Mouse (Mus musculus) liver, postnatal 0 days (tissue): Measurements from ENCODE around the gene Zfp39. TPM values are rescaled to one million over a fixed set of nuclear protein-coding genes. Genes with fewer than 3 reads are reported as not detected.

Source experiments
- ATAC-seq: fragments of 200-750 bp; cut with Nextera tagmentation; 2 replicates; pipeline ENCODE4 v1.8.0; 2017; ENCODE audit warnings: mild to moderate bottlenecking, moderate library complexity
- DNase-seq: peaks from one replicate; pipeline ENCODE4 v3.0.0-alpha.2; 2016
- H3K27ac ChIP-seq: fragments of 300-500 bp; sonication (generic); 2 replicates; pipeline ENCODE4 v1.5.1; 2014; ENCODE audit warnings: antibody characterized with exemption, moderate library complexity, mild to moderate bottlenecking, low read depth
- H3K27me3 ChIP-seq: fragments of 300-500 bp; sonication (generic); 2 replicates; pipeline ENCODE4 v1.6.1; 2014; ENCODE audit warnings: low read length, control low read depth, mixed read lengths; ENCODE audit not compliant: insufficient read depth
- H3K36me3 ChIP-seq: fragments of 300-500 bp; sonication (generic); replicated peaks from 2 replicates; pipeline ENCODE4 v1.6.1; 2014; ENCODE audit warnings: mild to moderate bottlenecking, control low read depth, low read length, moderate library complexity, mixed read lengths; ENCODE audit not compliant: insufficient read depth
- H3K4me1 ChIP-seq: fragments of 300-500 bp; sonication (generic); 2 replicates; pipeline ENCODE4 v1.6.1; 2014; ENCODE audit warnings: antibody characterized with exemption, mild to moderate bottlenecking, control low read depth; ENCODE audit not compliant: insufficient read depth
- H3K4me2 ChIP-seq: fragments of 300-500 bp; sonication (generic); 2 replicates; pipeline ENCODE4 v1.6.1; 2014; ENCODE audit warnings: low read depth, mild to moderate bottlenecking, low read length, moderate library complexity, mixed read lengths
- H3K4me3 ChIP-seq: fragments of 300-500 bp; sonication (generic); 2 replicates; pipeline ENCODE4 v1.5.1; 2014; ENCODE audit warnings: low read depth, low read length
- H3K9ac ChIP-seq: fragments of 300-500 bp; sonication (generic); replicated peaks from 2 replicates; pipeline ENCODE4 v1.6.1; 2014; ENCODE audit warnings: mild to moderate bottlenecking, moderate library complexity
- H3K9me3 ChIP-seq: fragments of 300-500 bp; sonication (generic); 2 replicates; pipeline ENCODE4 v1.6.1; 2016; ENCODE audit warnings: mild to moderate bottlenecking, control low read depth, low read length, mixed read lengths
- CTCF ChIP-seq: sonication (generic); IDR thresholded peaks from 2 replicates; pipeline ENCODE4 v1.5.1; 2016; ENCODE audit warnings: antibody characterized with exemption, low read depth
- EP300 ChIP-seq: IDR thresholded peaks from 2 replicates; pipeline ENCODE4 v1.6.1; 2016; ENCODE audit warnings: antibody characterized with exemption, low read depth, mild to moderate bottlenecking
- WGBS: fragments of 180-500 bp; shearing (Covaris S2); extraction: QIAGEN DNeasy Blood & Tissue Kit; methylation state at CpG from one replicate; pipeline ENCODE4 v1.1.7; 2014; ENCODE audit not compliant: insufficient replicate concordance; 5-methylcytosine and 5-hydroxymethylcytosine counted together
- polyA plus RNA-seq: library from polyadenylated mRNA; unstranded; fragments of >200 nt; fragmentation: Nextera tagmentation; extraction: Ambion mirVana; gene quantifications from 2 replicates; pipeline ENCODE4 v1.2.1, GENCODE M21; 2015

Gene Zfp39
- polyA plus RNA-seq, 1 experiment from 2014 or later = 3.1 TPM

DNA sequence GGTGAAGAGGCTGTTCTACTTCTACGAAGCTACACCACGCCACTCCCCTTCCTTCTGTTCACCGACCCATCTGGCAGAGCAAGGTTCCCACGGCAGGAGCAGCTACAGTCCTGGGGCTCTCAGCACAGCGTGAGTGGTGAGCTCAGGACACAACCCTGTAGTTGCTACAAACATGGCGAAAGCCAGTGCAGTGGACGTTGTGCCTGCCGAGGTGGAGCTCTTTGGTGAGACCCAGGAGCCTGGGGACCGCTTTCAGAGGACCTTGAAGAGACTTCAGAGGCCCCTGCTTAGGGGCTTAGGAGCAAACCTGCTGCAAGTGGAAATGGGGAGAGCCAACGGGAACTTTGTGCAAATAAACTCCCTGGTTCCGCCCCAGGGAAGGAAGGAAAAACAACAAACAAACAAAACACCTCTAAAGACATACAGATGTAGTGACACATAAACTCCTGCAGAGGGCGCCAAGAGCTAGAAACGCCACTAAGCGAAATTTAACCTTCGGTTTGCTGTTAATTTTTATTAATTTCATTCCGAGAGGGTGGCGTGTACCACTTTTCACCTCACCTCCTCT is 10.5 kb upstream of the Zfp39 start:
- peak; percentile 85 for TF ChIP-seq CTCF
- TF ChIP-seq EP300 = no peak; the same call in 1 of the 2 replicates
- DNase-seq = peak; percentile 59
- ATAC-seq = peak; percentile 43
- H3K27ac ChIP-seq = peak overlapping the region; percentile 83
- WGBS = 6% methylated on average over 17 of the region's 17 CpGs
- no peaks in the 10 kb centered on the region for H3K9me3 ChIP-seq
- H3K4me2 ChIP-seq = peak overlapping the region; percentile 84
- H3K4me3 ChIP-seq = peak overlapping the region; percentile 43
- no peaks in the 10 kb centered on the region for H3K36me3 ChIP-seq
- H3K9ac ChIP-seq = peak overlapping the region; percentile 68
- peaks cover 25% of the 10 kb centered on the region for H3K4me1 ChIP-seq
- no peaks in the 10 kb centered on the region for H3K27me3 ChIP-seq

DNA sequence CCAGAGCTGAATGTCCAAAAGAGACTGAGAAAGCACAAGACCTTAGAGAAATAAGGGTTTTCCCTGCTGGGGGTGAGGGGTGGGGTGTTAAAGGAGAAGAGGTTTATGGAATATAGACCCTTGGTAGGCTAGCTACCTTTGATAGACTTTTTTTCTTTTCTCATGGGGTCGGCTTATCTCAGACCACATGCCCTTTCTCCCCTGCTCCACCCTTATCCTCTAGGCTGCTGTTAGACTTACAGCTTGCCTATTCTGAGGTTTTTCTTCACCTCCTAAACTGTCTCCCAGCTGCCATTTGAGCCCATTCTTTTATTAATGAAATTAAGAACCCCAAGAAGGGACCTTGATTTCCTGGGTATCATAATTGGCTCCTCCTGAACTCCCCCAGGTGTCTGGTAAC is 9.8 kb upstream of the Zfp39 start:
- Histone ChIP-seq H3K9me3 (no peaks in the 10 kb centered on the region), H3K4me1 (peaks cover 25% of the 10 kb centered on the region), H3K36me3 (no peaks in the 10 kb centered on the region), H3K9ac (peak overlapping the region; percentile 68), H3K27me3 (no peaks in the 10 kb centered on the region), H3K4me2 (peak overlapping the region; percentile 84), H3K4me3 (peak overlapping the region; percentile 43), H3K27ac (peak overlapping the region; percentile 83)
- TF ChIP-seq EP300 = peak; percentile 65; the same call in 1 of the 2 replicates
- TF ChIP-seq CTCF = no peak
- DNase-seq = no peak
- ATAC-seq = peak; percentile 59
- 36% methylated on average over 1 of the region's 1 CpGs for WGBS

DNA sequence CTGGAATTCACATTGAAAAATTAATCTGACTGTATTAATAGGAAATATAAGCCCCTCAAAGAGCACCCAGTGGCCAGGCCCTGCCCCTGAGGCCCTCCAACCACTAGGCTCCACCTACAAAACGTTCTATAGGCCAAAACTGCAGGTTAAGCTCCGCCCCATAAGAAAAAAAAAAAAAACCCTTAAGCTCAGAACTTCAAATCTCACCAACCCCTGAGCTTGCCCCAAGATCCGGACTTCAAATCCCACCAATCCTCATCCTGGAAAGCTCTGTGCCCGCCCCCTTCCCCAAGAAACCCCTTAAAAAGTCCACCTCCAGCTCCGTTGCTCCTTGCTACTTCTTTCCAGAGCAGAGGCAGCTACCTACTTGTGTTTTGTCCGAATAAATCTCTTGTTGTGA is 813 bp upstream of the Zfp39 start:
- no peaks in the 10 kb centered on the region for H3K27me3 ChIP-seq
- no peak for TF ChIP-seq EP300
- TF ChIP-seq CTCF = no peak
- DNase-seq (no peak), ATAC-seq (no peak)
- no peak overlapping the region; the same call in 1 of the 2 replicates for H3K9ac ChIP-seq
- H3K9me3 ChIP-seq = no peaks in the 10 kb centered on the region
- H3K27ac ChIP-seq = peak overlapping the region; percentile 96
- H3K36me3 ChIP-seq = peaks cover 17% of the 10 kb centered on the region
- 57% methylated on average over 6 of the region's 6 CpGs for WGBS
- peak overlapping the region; percentile 67 for H3K4me3 ChIP-seq
- H3K4me2 ChIP-seq = peak overlapping the region; percentile 87
- peaks cover 25% of the 10 kb centered on the region for H3K4me1 ChIP-seq

DNA sequence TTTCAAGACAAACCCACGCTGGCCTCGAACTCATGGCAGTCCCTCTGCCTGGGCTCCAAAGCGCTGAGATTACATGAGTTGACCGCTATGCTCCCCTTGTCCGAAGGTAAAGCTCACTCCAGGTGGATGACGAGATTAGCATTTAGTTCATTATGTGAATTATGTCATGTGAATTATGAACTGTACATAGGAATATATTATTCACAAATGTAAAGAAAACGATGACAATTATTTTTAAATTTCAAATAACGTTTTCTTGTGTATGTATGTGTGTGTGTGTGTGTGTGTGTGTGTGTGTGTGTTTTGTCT is 339 bp upstream of the Zfp39 start:
- Histone ChIP-seq H3K9ac (peak overlapping the region; percentile 88), H3K4me2 (peak overlapping the region; percentile 87), H3K27ac (peak overlapping the region; percentile 96), H3K36me3 (peaks cover 19% of the 10 kb centered on the region), H3K4me3 (peak overlapping the region; percentile 67), H3K27me3 (no peaks in the 10 kb centered on the region), H3K9me3 (no peaks in the 10 kb centered on the region), H3K4me1 (peaks cover 25% of the 10 kb centered on the region)
- WGBS = under 1% methylated on average over 8 of the region's 8 CpGs
- TF ChIP-seq EP300 (no peak), CTCF (no peak)
- ATAC-seq (peak; percentile 16; the same call in 1 of the 2 replicates), DNase-seq (no peak)

DNA sequence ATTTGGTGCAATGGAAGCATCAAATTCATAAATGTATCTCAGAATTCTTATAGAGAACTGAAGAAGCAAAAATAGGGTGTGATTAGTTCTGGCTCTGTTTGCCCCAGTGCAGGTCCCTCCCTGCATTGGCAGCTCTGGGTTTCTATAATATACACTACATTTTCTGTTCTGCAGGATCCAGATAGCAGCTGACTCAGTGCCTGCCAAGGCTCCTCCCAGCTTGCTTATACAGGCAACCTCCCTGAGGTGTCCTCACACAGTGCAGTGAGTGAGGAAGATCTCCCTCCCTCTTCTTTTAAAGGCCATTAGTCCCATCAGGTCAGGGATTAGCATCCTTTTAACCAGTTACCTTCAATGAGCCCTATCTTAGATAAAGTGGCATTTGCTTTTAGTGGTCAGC is 2.9 kb downstream of the Zfp39 start:
- H3K9me3 ChIP-seq = no peaks in the 10 kb centered on the region
- H3K4me3 ChIP-seq = peak overlapping the region; percentile 1; the same call in 1 of the 2 replicates
- H3K9ac ChIP-seq = 0 out of 2 replicates have a peak overlapping the region, but pooled peaks have one; percentile 1
- peak overlapping the region; percentile 17 for H3K27ac ChIP-seq
- H3K36me3 ChIP-seq = peaks cover 47% of the 10 kb centered on the region
- H3K27me3 ChIP-seq = no peaks in the 10 kb centered on the region
- ATAC-seq (peak; percentile 26), DNase-seq (no peak)
- peaks cover 25% of the 10 kb centered on the region for H3K4me1 ChIP-seq
- TF ChIP-seq CTCF (no peak), EP300 (peak; percentile 41; the same call in 1 of the 2 replicates)
- H3K4me2 ChIP-seq = peak overlapping the region; percentile 87

DNA sequence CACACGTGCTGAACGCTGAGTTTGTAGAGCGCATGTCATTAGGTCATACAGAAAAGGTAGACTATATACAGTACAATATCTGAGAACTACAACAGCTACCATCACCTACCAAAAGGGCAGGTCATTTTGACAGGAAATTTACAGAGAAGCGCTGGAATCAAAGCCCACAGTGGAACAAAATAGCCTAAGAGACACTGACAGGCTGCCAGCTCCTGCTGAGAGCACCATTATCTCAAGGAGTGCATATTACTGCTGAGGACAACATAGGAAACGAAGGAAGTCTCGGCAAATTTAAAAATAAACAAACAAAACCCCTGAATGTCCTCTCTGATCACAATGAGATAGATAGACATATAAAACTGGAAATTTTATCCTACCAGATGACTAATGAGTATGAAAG is 6.5 kb downstream of the Zfp39 start:
- 88% methylated on average over 6 of the region's 6 CpGs for WGBS
- peaks cover 70% of the 10 kb centered on the region for H3K36me3 ChIP-seq

More for the DNA sequence above, 6.5 kb downstream of the Zfp39 start:
- no peak for TF ChIP-seq EP300
- no peak for TF ChIP-seq CTCF
- DNase-seq = no peak
- Histone ChIP-seq H3K9me3 (no peaks in the 10 kb centered on the region), H3K9ac (no peak overlapping the region), H3K4me2 (no peak overlapping the region), H3K27me3 (no peaks in the 10 kb centered on the region), H3K27ac (no peak overlapping the region), H3K4me1 (peaks cover 13% of the 10 kb centered on the region), H3K4me3 (no peak overlapping the region)
- no peak for ATAC-seq
